Mouse (Mus musculus) C2C12 (cell line): ENCODE results near the gene Synm.

Source experiments
- CTCF ChIP-seq: IDR thresholded peaks from one replicate; pipeline ENCODE4 v1.5.1; 2011; ENCODE audit not compliant: control insufficient read depth, insufficient read depth, insufficient read length
- USF1 ChIP-seq: IDR thresholded peaks from one replicate; pipeline ENCODE4 v1.6.1; 2011; ENCODE audit warnings: low read depth, mild to moderate bottlenecking, control low read depth, moderate library complexity

- no peak for TF ChIP-seq CTCF
- TF ChIP-seq USF1, result no peak
Measured at GRCm38 (mm10) chr7:67803857-67804215, 44.3 kb upstream of the Synm start.
